Mouse (Mus musculus) ES-E14 (cell line): ENCODE results near the gene Pla2g5. TPM values are rescaled to one million over a fixed set of nuclear protein-coding genes. Genes with fewer than 3 reads are reported as not detected.

Experiments
- DNase-seq: peaks from one replicate; pipeline ENCODE4 v3.0.0-alpha.2; 2013; ENCODE audit warnings: low read depth, low spot score
- H3K27ac ChIP-seq: 2 replicates; pipeline ENCODE4 v1.5.1; 2012; ENCODE audit warnings: low read depth, mild to moderate bottlenecking, low read length, moderate library complexity, mixed read lengths; ENCODE audit not compliant: poor library complexity, insufficient read depth, severe bottlenecking
- H3K36me3 ChIP-seq: 2 replicates; pipeline ENCODE4 v1.6.1; 2012; ENCODE audit warnings: mild to moderate bottlenecking, low read length, moderate library complexity, mixed read lengths; ENCODE audit not compliant: control insufficient read depth, poor library complexity, insufficient read depth, severe bottlenecking
- H3K4me1 ChIP-seq, 2 experiments: fragments of 150-350 bp in 1 of 2; sonication (generic) in 1 of 2; 2 replicates each; pipeline ENCODE4 v1.6.1; 2012; ENCODE audit warnings: low read length in 2 of 2, mild to moderate bottlenecking in 1 of 2, mixed read lengths in 1 of 2; ENCODE audit not compliant: control insufficient read depth in 2 of 2, insufficient read depth in 2 of 2, poor library complexity in 1 of 2
- H3K4me3 ChIP-seq, 2 experiments: fragments of 150-350 bp in 1 of 2; sonication (generic) in 1 of 2; 2 replicates each; pipeline ENCODE4 v1.5.1; 2012; ENCODE audit warnings: low read length in 2 of 2, low read depth in 1 of 2, mild to moderate bottlenecking in 1 of 2, mixed read lengths in 1 of 2; ENCODE audit not compliant: insufficient read depth in 1 of 2, poor library complexity in 1 of 2, severe bottlenecking in 1 of 2
- H3K9ac ChIP-seq: 2 replicates; pipeline ENCODE4 v1.6.1; 2012; ENCODE audit warnings: low read depth, mild to moderate bottlenecking, low read length, mixed read lengths; ENCODE audit not compliant: poor library complexity, insufficient read depth, severe bottlenecking
- H3K9me3 ChIP-seq: fragments of 150-350 bp; sonication (generic); 2 replicates; pipeline ENCODE4 v1.6.1; 2012; ENCODE audit warnings: low read depth, mild to moderate bottlenecking, low read length; ENCODE audit not compliant: control insufficient read depth, insufficient read depth
- CHD2 ChIP-seq: IDR thresholded peaks from 2 replicates; pipeline ENCODE4 v1.6.1; 2014; ENCODE audit warnings: mild to moderate bottlenecking, low read depth, low read length, inconsistent platforms
- HCFC1 ChIP-seq: IDR thresholded peaks from 2 replicates; pipeline ENCODE4 v1.6.1; 2012; ENCODE audit warnings: low read length, inconsistent platforms, borderline replicate concordance; ENCODE audit not compliant: insufficient read depth
- MAFK ChIP-seq: IDR thresholded peaks from 2 replicates; pipeline ENCODE4 v1.6.1; 2014; ENCODE audit warnings: mild to moderate bottlenecking, low read depth, low read length, inconsistent platforms; ENCODE audit not compliant: insufficient read depth
- ZC3H11A ChIP-seq: IDR thresholded peaks from 2 replicates; pipeline ENCODE4 v1.6.1; 2012; ENCODE audit warnings: low read depth, mild to moderate bottlenecking, inconsistent platforms, low read length, borderline replicate concordance
- ZNF384 ChIP-seq: IDR thresholded peaks from 2 replicates; pipeline ENCODE4 v1.6.1; 2012; ENCODE audit warnings: low read depth, low read length, inconsistent platforms
- in situ Hi-C, 2 experiments: fragments of 600-800 bp; cut with MboI; formaldehyde crosslinking; loops; one replicate each; pipeline ENCODE4 v1.15.1; 2025; ENCODE audit warnings: low sequenced_read_pairs in 2 of 2, inconsistent platforms in 1 of 2; ENCODE audit not compliant: unreplicated experiment in 2 of 2
- total RNA-seq: library from RNA; depleted of rRNA; stranded (reverse); fragments of 300-350 nt; gene quantifications from 2 replicates; pipeline ENCODE4 v1.2.3, GENCODE M21; 2012

The Pla2g5 gene
- total RNA-seq, 1 experiment, result 3.7 TPM

DNA sequence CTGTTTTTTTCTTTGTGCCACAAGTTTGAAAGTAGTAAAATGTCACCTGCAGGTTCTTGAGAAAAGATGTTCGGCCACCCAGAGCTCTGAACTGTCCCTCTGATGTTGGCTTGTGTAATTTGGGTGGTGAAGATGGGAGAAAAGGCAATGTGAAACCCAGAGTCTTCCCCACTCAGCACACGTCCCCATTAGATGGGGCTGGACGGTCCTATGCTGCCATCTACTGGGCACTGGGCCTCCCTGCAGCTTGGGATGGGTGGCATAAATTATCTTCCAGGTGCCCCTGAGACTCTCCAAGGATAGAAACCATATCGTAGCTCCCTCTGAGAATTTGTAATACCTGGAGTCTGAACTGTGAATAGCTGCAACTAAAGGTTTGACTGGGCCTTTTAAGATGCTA is 11.8 kb downstream of the Pla2g5 start:
- Histone ChIP-seq H3K36me3 (no peaks in the 10 kb centered on the region), H3K27ac (no peak overlapping the region), H3K4me1 (no peaks in the 10 kb centered on the region), H3K4me3 (no peak overlapping the region), H3K9ac (no peak overlapping the region), H3K9me3 (no peaks in the 10 kb centered on the region)
- in situ Hi-C loops, result loop anchor here in 1 of 2 experiments (10.0 kb wide), 2 partner anchors 107 to 407 kb away; no protein-coding TSS in a partner anchor
- DNase-seq, result peak; percentile 57
- TF ChIP-seq ZC3H11A (peak; percentile 95), ZNF384 (no peak), HCFC1 (no peak)

DNA sequence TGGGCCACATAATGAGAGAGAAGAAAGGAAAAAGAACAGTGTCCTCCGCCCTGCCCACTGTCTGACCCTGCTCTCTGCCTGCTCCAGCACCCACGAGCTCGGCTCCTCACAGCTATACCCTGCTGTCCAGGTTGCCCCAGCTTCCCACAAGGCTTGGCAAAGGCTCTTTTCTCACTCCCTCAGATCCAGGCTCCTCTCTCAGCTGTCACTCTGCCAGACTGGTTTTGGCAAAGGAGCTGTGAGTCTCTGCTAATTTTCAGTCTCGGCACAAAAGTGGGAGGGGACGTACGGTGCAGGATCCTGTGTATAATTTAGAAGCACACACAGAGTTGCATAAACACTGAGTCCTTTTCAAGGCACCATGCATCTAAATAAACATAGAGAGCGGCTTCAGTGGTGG is 21.9 kb downstream of the Pla2g5 start:
- Histone ChIP-seq H3K9me3 (0 out of 2 replicates have a peak, but pooled peaks cover 2% of the 10 kb centered on the region), H3K27ac (no peak overlapping the region), H3K9ac (no peak overlapping the region), H3K36me3 (no peaks in the 10 kb centered on the region), H3K4me3 (no peak overlapping the region), H3K4me1 (no peaks in the 10 kb centered on the region)
- no peak for TF ChIP-seq HCFC1
- TF ChIP-seq MAFK, result no peak
- TF ChIP-seq ZNF384, result no peak
- no peak for TF ChIP-seq ZC3H11A
- no peak for TF ChIP-seq CHD2
- DNase-seq, result no peak
- in situ Hi-C loops, result no loop called here

DNA sequence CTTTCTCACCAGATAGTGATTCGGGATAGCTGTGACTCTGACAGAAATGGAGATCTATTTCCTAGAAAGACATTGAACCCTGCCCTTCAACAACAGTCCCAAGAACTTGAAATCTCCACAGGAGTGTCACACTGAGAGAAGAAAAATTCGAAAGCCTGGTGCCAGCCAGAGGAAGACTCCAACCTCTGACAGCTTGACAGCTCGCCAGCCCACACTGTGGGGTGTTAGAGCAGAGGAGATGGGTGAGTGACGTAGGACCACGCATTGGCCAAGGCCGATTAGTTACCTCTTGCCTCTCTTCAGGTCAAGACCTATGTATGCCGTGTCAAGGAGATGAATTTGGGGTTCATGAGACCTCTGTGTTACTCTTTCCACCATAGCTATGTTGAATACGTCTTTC is 22.6 kb downstream of the Pla2g5 start:
- H3K4me1 ChIP-seq, result no peaks in the 10 kb centered on the region
- in situ Hi-C loops, result no loop called here
- H3K36me3 ChIP-seq, result no peaks in the 10 kb centered on the region
- H3K9me3 ChIP-seq, result 0 out of 2 replicates have a peak, but pooled peaks cover 2% of the 10 kb centered on the region
- H3K27ac ChIP-seq, result no peak overlapping the region
- H3K9ac ChIP-seq, result no peak overlapping the region
- TF ChIP-seq MAFK (no peak), HCFC1 (no peak), ZNF384 (no peak), ZC3H11A (no peak), CHD2 (no peak)
- DNase-seq, result no peak
- H3K4me3 ChIP-seq, result no peak overlapping the region

DNA sequence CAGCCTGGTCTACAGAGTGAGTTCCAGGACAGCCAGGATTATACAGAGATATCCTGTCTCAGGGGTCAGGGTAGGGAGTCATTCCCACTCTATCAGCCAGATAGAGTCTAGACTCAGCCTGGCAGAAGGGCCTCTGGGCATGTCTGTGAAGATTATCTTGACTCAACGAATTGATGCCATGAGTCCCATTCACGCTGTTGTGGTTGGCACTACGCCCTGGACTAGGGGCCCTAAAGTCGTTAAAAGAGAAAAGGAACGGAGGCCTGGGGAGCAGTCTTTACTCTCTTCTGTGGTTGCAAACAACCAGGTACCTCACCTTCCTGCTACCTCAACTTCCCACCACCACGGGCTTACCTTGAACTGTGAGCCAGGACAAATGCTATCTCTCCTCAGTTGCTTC is 23.5 kb downstream of the Pla2g5 start:
- TF ChIP-seq CHD2, result no peak
- no peak for TF ChIP-seq MAFK
- no peak for TF ChIP-seq ZC3H11A
- TF ChIP-seq ZNF384, result no peak
- TF ChIP-seq HCFC1, result no peak

DNA sequence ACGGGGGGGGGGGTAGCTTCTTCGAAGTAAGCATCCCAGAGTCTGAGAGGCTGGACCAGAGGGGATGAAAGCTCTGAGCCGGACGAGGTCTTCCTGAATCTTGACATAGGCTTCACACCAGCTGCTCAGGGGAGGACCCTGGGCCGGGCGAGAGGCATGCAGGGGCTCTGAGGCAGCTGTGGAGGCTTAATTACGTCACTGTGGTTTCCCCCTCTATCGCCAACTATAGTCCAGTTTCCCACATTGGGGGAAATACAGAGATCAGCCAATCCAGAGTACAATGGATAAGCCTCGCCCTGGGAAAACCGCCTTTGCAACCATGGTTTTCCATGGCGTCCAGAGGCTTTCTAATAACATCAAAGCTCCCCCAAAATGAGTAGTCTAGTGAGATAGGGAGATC is 36.1 kb downstream of the Pla2g5 start:
- H3K4me1 ChIP-seq, result no peaks in the 10 kb centered on the region
- DNase-seq, result no peak
- no peaks in the 10 kb centered on the region for H3K36me3 ChIP-seq
- H3K27ac ChIP-seq, result no peak overlapping the region
- H3K4me3 ChIP-seq, result no peak overlapping the region
- no peak overlapping the region for H3K9ac ChIP-seq
- no peaks in the 10 kb centered on the region for H3K9me3 ChIP-seq
- TF ChIP-seq HCFC1 (no peak), ZC3H11A (no peak), MAFK (no peak), CHD2 (no peak), ZNF384 (no peak)
- in situ Hi-C loops, result no loop called here

More for the DNA sequence above, 23.5 kb downstream of the Pla2g5 start:
- Histone ChIP-seq H3K9me3 (0 out of 2 replicates have a peak, but pooled peaks cover 2% of the 10 kb centered on the region), H3K4me1 (peaks cover 0 to 2% of the 10 kb centered on the region in 2 experiments; a peak in 1 of 4 replicates), H3K36me3 (no peaks in the 10 kb centered on the region), H3K9ac (no peak overlapping the region), H3K27ac (no peak overlapping the region), H3K4me3 (no peak overlapping the region)
- DNase-seq, result no peak
- in situ Hi-C loops, result no loop called here
